Comparison of ENCODE assay signal across 8 mouse cellular contexts in genomic region chr4:155760613-155761355, GRCm38 (mm10). TPM values are rescaled to one million over a fixed set of nuclear protein-coding genes. Genes with fewer than 3 reads are reported as not detected.
DNase-seq lines count a peak whose midpoint lies in the region; ATAC-seq and TF ChIP-seq lines count a peak whose summit lies in the region.

Gene Atad3a (minus strand): TSS chr4:155761093.

- H3K36me3 ChIP-seq in C2C12 (ENCODE audit: control insufficient read depth, insufficient read depth) (peaks cover 34% of the 10 kb centered on the region), myocyte (ENCODE audit: control insufficient read depth, insufficient read depth) (peaks cover 7% of the 10 kb centered on the region)
- peaks cover 25% of the 10 kb centered on the region for H3K36me3 ChIP-seq in erythroblast, embryonic 14.5 days (ENCODE audit: control insufficient read depth)
- H3K36me3 ChIP-seq in heart, embryonic 11.5 days (ENCODE audit: control insufficient read depth, insufficient read depth, low read length), result peaks cover 6% of the 10 kb centered on the region
- H3K36me3 ChIP-seq in kidney, embryonic 16.5 days (ENCODE audit: insufficient read depth, low read length), result peaks cover 16% of the 10 kb centered on the region
- H3K36me3 ChIP-seq in liver, adult 2 months (ENCODE audit: control insufficient read depth, insufficient read depth, low read length), result peaks cover 9% of the 10 kb centered on the region; the same call in 1 of the 2 replicates
- peaks cover 5% of the 10 kb centered on the region; the same call in 1 of the 2 replicates for H3K36me3 ChIP-seq in splenic B cell, adult 2 months (ENCODE audit: control insufficient read depth, insufficient read depth, low read length, poor library complexity, severe bottlenecking)

- H3K27ac ChIP-seq in heart, embryonic 11.5 days (ENCODE audit: low read depth, low read length), result peak within 1 kb of the TSS; percentile 73
- H3K27ac ChIP-seq in kidney, embryonic 16.5 days (ENCODE audit: low read length), result peak within 1 kb of the TSS; percentile 64
- peak within 1 kb of the TSS; percentile 85 for H3K27ac ChIP-seq in liver, adult 2 months (replicated peaks; ENCODE audit: insufficient read depth, low read depth, low read length)

- H3K27me3 ChIP-seq in C2C12 (ENCODE audit: control insufficient read depth, insufficient read depth, insufficient read length) (no peaks in the 10 kb centered on the region), myocyte (ENCODE audit: control insufficient read depth, insufficient read depth, insufficient read length) (no peaks in the 10 kb centered on the region)
- no peaks in the 10 kb centered on the region for H3K27me3 ChIP-seq in erythroblast, embryonic 14.5 days (ENCODE audit: control insufficient read depth)
- H3K27me3 ChIP-seq in heart, embryonic 11.5 days (ENCODE audit: control insufficient read depth, insufficient read depth, low read length), result no peaks in the 10 kb centered on the region
- no peaks in the 10 kb centered on the region for H3K27me3 ChIP-seq in kidney, embryonic 16.5 days (ENCODE audit: insufficient read depth, low read length)
- no peaks in the 10 kb centered on the region for H3K27me3 ChIP-seq in liver, adult 2 months (ENCODE audit: control insufficient read depth, insufficient read depth, low read length)
- no peaks in the 10 kb centered on the region for H3K27me3 ChIP-seq in splenic B cell, adult 2 months (ENCODE audit: control insufficient read depth, insufficient read depth, low read length, poor library complexity, severe bottlenecking)

- WGBS in heart, embryonic 11.5 days (ENCODE audit: insufficient replicate concordance), result under 1% methylated on average over 68 of the region's 68 CpGs
- under 1% methylated on average over 65 of the region's 68 CpGs for WGBS in kidney, embryonic 16.5 days
- 1% methylated on average over 68 of the region's 68 CpGs for WGBS in liver, adult 2 months

- TF ChIP-seq CTCF in C2C12 (IDR thresholded peaks at IDR 0.05; ENCODE audit: control insufficient read depth, insufficient read depth, insufficient read length), result no peak
- TF ChIP-seq CTCF in brain, embryonic 14.5 days (IDR thresholded peaks at IDR 0.05; ENCODE audit: borderline replicate concordance, extremely low read depth, insufficient read depth, insufficient read length), result no peak
- no peak for TF ChIP-seq CTCF in liver, adult 2 months (IDR thresholded peaks at IDR 0.05; ENCODE audit: low read depth, low read length)

- H3K79me2 ChIP-seq in C2C12 (ENCODE audit: control insufficient read depth, insufficient read depth), result peaks cover 61% of the 10 kb centered on the region
- peaks cover 10% of the 10 kb centered on the region; the same call in 1 of the 2 replicates for H3K79me2 ChIP-seq in liver, adult 2 months (ENCODE audit: control insufficient read depth, insufficient read depth, low read length)
- H3K79me2 ChIP-seq in myocyte (ENCODE audit: control insufficient read depth, insufficient read depth), result peaks cover 42% of the 10 kb centered on the region

- peak within 1 kb of the TSS; percentile 98 for H3K4me2 ChIP-seq in heart, embryonic 11.5 days
- peak within 1 kb of the TSS; percentile 87 for H3K4me2 ChIP-seq in kidney, embryonic 16.5 days (replicated peaks; ENCODE audit: low read depth, low read length)
- H3K4me2 ChIP-seq in myocyte (ENCODE audit: low read depth), result peak within 1 kb of the TSS; percentile 90

- peak within 1 kb of the TSS; percentile 88 for H3K4me3 ChIP-seq in C2C12 (ENCODE audit: insufficient read depth, poor library complexity, severe bottlenecking)
- H3K4me3 ChIP-seq in erythroblast, embryonic 14.5 days (replicated peaks), result peak within 1 kb of the TSS; percentile 72
- H3K4me3 ChIP-seq in heart, embryonic 11.5 days (ENCODE audit: low read depth, low read length), result peak within 1 kb of the TSS; percentile 69
- peak within 1 kb of the TSS; percentile 85 for H3K4me3 ChIP-seq in kidney, embryonic 16.5 days (ENCODE audit: low read length)
- H3K4me3 ChIP-seq in liver, adult 2 months (ENCODE audit: insufficient read depth, low read depth, low read length), result peak within 1 kb of the TSS; percentile 76
- peak within 1 kb of the TSS; percentile 70 for H3K4me3 ChIP-seq in myocyte

- H3K9me3 ChIP-seq in erythroblast, embryonic 14.5 days (ENCODE audit: control insufficient read depth, low read length), result no peaks in the 10 kb centered on the region
- H3K9me3 ChIP-seq in heart, embryonic 11.5 days (replicated peaks; ENCODE audit: control insufficient read depth, low read length), result no peaks in the 10 kb centered on the region
- H3K9me3 ChIP-seq in kidney, embryonic 16.5 days (ENCODE audit: low read length), result no peaks in the 10 kb centered on the region

- H3K9ac ChIP-seq in heart, embryonic 11.5 days (ENCODE audit: low read depth, low read length), result peak within 1 kb of the TSS; percentile 86
- peak within 1 kb of the TSS; percentile 85 for H3K9ac ChIP-seq in kidney, embryonic 16.5 days (replicated peaks; ENCODE audit: low read length)
- peak within 1 kb of the TSS; percentile 82 for H3K9ac ChIP-seq in liver, adult 2 months (ENCODE audit: low read depth, low read length)

- TF ChIP-seq POLR2A in brain, embryonic 14.5 days (IDR thresholded peaks at IDR 0.05; ENCODE audit: borderline replicate concordance, extremely low read depth, insufficient read depth, insufficient read length, poor library complexity, severe bottlenecking), result peak; percentile 81
- TF ChIP-seq POLR2A in liver, adult 2 months (IDR thresholded peaks at IDR 0.05; ENCODE audit: extremely low read depth, insufficient read depth, low read length), result peak; percentile 66; the same call in 1 of the 2 replicates
- peak; percentile 96 for TF ChIP-seq POLR2A in myocyte (IDR thresholded peaks at IDR 0.05; ENCODE audit: insufficient read length, low read depth)

- peak within 1 kb of the TSS; percentile 97 for H3ac ChIP-seq in C2C12 (ENCODE audit: control insufficient read depth, insufficient read length, low read depth)
- H3ac ChIP-seq in myocyte (ENCODE audit: control insufficient read depth, insufficient read length), result peak within 1 kb of the TSS; percentile 76

- peak; percentile 95 for ATAC-seq in heart, embryonic 11.5 days (replicated peaks; ENCODE audit: insufficient number of reproducible peaks, low FRiP score, low TSS enrichment)
- ATAC-seq in kidney, embryonic 16.5 days (ENCODE audit: low FRiP score, low TSS enrichment), result peak; percentile 98

- peak; percentile 98 for DNase-seq in brain, embryonic 14.5 days (ENCODE audit: low read depth)
- DNase-seq in liver, adult 2 months (ENCODE audit: extremely low read depth, low read depth, low spot score), result peak; percentile 94
- DNase-seq in splenic B cell, adult 2 months (ENCODE audit: low read depth, low spot score), result peak; percentile 97

- H3K79me3 ChIP-seq in C2C12 (ENCODE audit: low read depth), result peaks cover 38% of the 10 kb centered on the region

- peaks cover 40% of the 10 kb centered on the region for H3K4me1 ChIP-seq in erythroblast, embryonic 14.5 days (ENCODE audit: control insufficient read depth)
- peaks cover 25% of the 10 kb centered on the region for H3K4me1 ChIP-seq in heart, embryonic 11.5 days (ENCODE audit: control insufficient read depth, insufficient read depth, low read length)
- peaks cover 23% of the 10 kb centered on the region for H3K4me1 ChIP-seq in kidney, embryonic 16.5 days (ENCODE audit: insufficient read depth, low read length)
- H3K4me1 ChIP-seq in liver, adult 2 months (ENCODE audit: control insufficient read depth, insufficient read depth, low read length), result peaks cover 9% of the 10 kb centered on the region; the same call in 1 of the 2 replicates

TF ChIP-seq in C2C12, 6 proteins besides CTCF, POLR2A, EP300 and RAD21:
- TF ChIP-seq MAX (IDR thresholded peaks at IDR 0.05), result peak; percentile 97
- TF ChIP-seq MYOG (IDR thresholded peaks at IDR 0.05; ENCODE audit: control insufficient read depth, extremely low read depth, insufficient read length), result no peak

TF ChIP-seq in myocyte, 11 proteins besides CTCF, POLR2A, EP300 and RAD21:
- no peak for TF ChIP-seq TCF12 (IDR thresholded peaks at IDR 0.05; ENCODE audit: insufficient read depth, poor library complexity, severe bottlenecking)
- no peak for TF ChIP-seq E2F4 (IDR thresholded peaks at IDR 0.05; ENCODE audit: insufficient read depth)
- peak; percentile 96 for TF ChIP-seq POLR2AphosphoS2 (IDR thresholded peaks at IDR 0.05; ENCODE audit: insufficient read length, low read depth)
- peak; percentile 33 for TF ChIP-seq MAX (IDR thresholded peaks at IDR 0.05; ENCODE audit: low read depth)
- peak; percentile 30 for TF ChIP-seq SRF (IDR thresholded peaks at IDR 0.05; ENCODE audit: control insufficient read depth, insufficient read length, low read depth)
- peak in 1 of 3 experiments; percentile 8 for TF ChIP-seq MYOG (IDR thresholded peaks at IDR 0.05; ENCODE audit: control insufficient read depth in 1 of 3, insufficient read depth in 1 of 3, insufficient read length in 2 of 3, low read depth in 2 of 3)

RNA-seq across cellular contexts. Expression of gene Atad3a, which starts in this region (rescaled TPM):
- polyA plus RNA-seq in C2C12 (2012; fragmentation: generic; extraction: Trizol) (72.9 TPM), myocyte (2012; fragmentation: generic; extraction: Trizol) (60.9 TPM)
- polyA plus RNA-seq in brain, embryonic 14.5 days (2012; rRNA removed), result 103 and 120 TPM in 2 replicates
- polyA plus RNA-seq in erythroblast, embryonic 14.5 days (2012), result 1.0 and 1.1 TPM in 2 replicates
- polyA plus RNA-seq in heart, embryonic 11.5 days (2014; fragmentation: Nextera tagmentation; extraction: Ambion mirVana), result 84.2 and 88.2 TPM in 2 replicates
- polyA plus RNA-seq in kidney, embryonic 16.5 days (2015; fragmentation: Nextera tagmentation; extraction: Ambion mirVana), result 138 and 142 TPM in 2 replicates
- total RNA-seq in liver, adult 2 months (2014; rRNA removed), result 54.5 and 71.8 TPM in 2 replicates
- 83.0 and 129 TPM in 2 replicates for polyA plus RNA-seq in liver, adult 2 months (2012; rRNA removed)

Comparison
In these comparisons a context has a peak if more than half of its experiments do, and no peak if none do; other contexts are left out.
1. Peak in every context shown above with its lines: DNase-seq, ATAC-seq, H3K4me3 ChIP-seq and H3K27ac ChIP-seq.
2. RNA of gene Atad3a (polyA plus RNA-seq): 138 to 142 TPM in kidney, embryonic 16.5 days, 83.0 to 129 TPM in liver, adult 2 months, 103 to 120 TPM in brain, embryonic 14.5 days, 84.2 to 88.2 TPM in heart, embryonic 11.5 days, 72.9 TPM in C2C12 (single experiment) and 60.9 TPM in myocyte (single experiment); 1.0 to 1.1 TPM in erythroblast, embryonic 14.5 days; every median in the first group is over 10 times any median in the second.